Mouse (Mus musculus) midbrain, embryonic 14.5 days (tissue): ENCODE measurements around the gene Sirt4. TPM values are rescaled to one million over a fixed set of nuclear protein-coding genes. Genes with fewer than 3 reads are reported as not detected.

Experiments used
- ATAC-seq: fragments of 200-750 bp; cut with Nextera tagmentation; 2 replicates; pipeline ENCODE4 v1.8.0; 2017; ENCODE audit warnings: moderate number of reproducible peaks, moderate library complexity; ENCODE audit not compliant: low FRiP score, low TSS enrichment
- DNase-seq: peaks from one replicate; pipeline ENCODE4 v3.0.0-alpha.2; 2015
- H3K27ac ChIP-seq: fragments of 300-500 bp; sonication (generic); replicated peaks from 2 replicates; pipeline ENCODE4 v1.5.1; 2014; ENCODE audit warnings: mild to moderate bottlenecking, low read depth, low read length, moderate library complexity
- H3K27me3 ChIP-seq: fragments of 300-500 bp; sonication (generic); 2 replicates; pipeline ENCODE4 v1.6.1; 2014; ENCODE audit warnings: low read length, control low read depth, mixed read lengths; ENCODE audit not compliant: control insufficient read depth, insufficient read depth
- H3K36me3 ChIP-seq: fragments of 300-500 bp; sonication (generic); 2 replicates; pipeline ENCODE4 v1.6.1; 2014; ENCODE audit warnings: low read length, control low read depth; ENCODE audit not compliant: control insufficient read depth, insufficient read depth
- H3K4me1 ChIP-seq: fragments of 300-500 bp; sonication (generic); 2 replicates; pipeline ENCODE4 v1.6.1; 2014; ENCODE audit warnings: mild to moderate bottlenecking, antibody characterized with exemption, low read length, control low read depth; ENCODE audit not compliant: control insufficient read depth, insufficient read depth
- H3K4me2 ChIP-seq: fragments of 300-500 bp; sonication (generic); 2 replicates; pipeline ENCODE4 v1.6.1; 2014; ENCODE audit warnings: mild to moderate bottlenecking, low read length, moderate library complexity
- H3K4me3 ChIP-seq: fragments of 300-500 bp; sonication (generic); replicated peaks from 2 replicates; pipeline ENCODE4 v1.5.1; 2014; ENCODE audit warnings: low read depth, low read length
- H3K9ac ChIP-seq: fragments of 300-500 bp; sonication (generic); replicated peaks from 2 replicates; pipeline ENCODE4 v1.6.1; 2014; ENCODE audit warnings: mild to moderate bottlenecking, low read length, moderate library complexity
- H3K9me3 ChIP-seq: fragments of 300-500 bp; sonication (generic); 2 replicates; pipeline ENCODE4 v1.6.1; 2016; ENCODE audit warnings: low read length, control low read depth, mixed read lengths; ENCODE audit not compliant: control insufficient read depth
- WGBS: fragments of 180-500 bp; shearing (Covaris S2); extraction: QIAGEN DNeasy Blood & Tissue Kit; methylation state at CpG from one replicate; pipeline ENCODE4 v1.1.7; 2014; 5-methylcytosine and 5-hydroxymethylcytosine counted together
- polyA plus RNA-seq: library from polyadenylated mRNA; unstranded; fragments of >200 nt; fragmentation: Nextera tagmentation; extraction: Ambion mirVana; gene quantifications from 2 replicates; pipeline ENCODE4 v1.2.1, GENCODE M21; 2014

The Sirt4 gene
- polyA plus RNA-seq, 1 experiment from 2014 or later: 23.8 TPM

DNA sequence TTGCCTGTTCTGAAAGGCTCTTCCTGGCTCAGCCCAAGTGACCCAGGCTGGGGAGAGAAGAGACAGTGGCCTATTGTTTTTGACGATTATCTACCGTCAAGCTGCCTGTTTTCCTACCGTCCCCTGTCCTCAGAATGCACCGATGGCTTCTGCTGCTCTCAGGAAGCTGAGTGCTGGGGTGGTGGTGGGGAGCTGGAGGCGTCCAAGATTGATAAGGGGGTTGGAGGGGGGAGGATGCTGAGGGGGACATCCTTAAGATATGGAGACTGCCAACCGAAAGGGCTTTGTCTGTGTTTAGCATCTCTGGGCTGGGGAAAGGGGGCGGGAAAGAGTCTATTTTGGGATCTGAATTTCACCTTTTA lies 52.6 kb downstream of the Sirt4 start:
- WGBS: under 1% methylated on average over 7 of the region's 7 CpGs
- Histone ChIP-seq H3K27ac (peak overlapping the region; percentile 100), H3K9ac (peak overlapping the region; percentile 100), H3K36me3 (peaks cover 17% of the 10 kb centered on the region), H3K27me3 (no peaks in the 10 kb centered on the region), H3K4me1 (peaks cover 56% of the 10 kb centered on the region), H3K9me3 (no peaks in the 10 kb centered on the region), H3K4me2 (peak overlapping the region; percentile 96), H3K4me3 (peak overlapping the region; percentile 93)
- DNase-seq (no peak), ATAC-seq (no peak)

DNA sequence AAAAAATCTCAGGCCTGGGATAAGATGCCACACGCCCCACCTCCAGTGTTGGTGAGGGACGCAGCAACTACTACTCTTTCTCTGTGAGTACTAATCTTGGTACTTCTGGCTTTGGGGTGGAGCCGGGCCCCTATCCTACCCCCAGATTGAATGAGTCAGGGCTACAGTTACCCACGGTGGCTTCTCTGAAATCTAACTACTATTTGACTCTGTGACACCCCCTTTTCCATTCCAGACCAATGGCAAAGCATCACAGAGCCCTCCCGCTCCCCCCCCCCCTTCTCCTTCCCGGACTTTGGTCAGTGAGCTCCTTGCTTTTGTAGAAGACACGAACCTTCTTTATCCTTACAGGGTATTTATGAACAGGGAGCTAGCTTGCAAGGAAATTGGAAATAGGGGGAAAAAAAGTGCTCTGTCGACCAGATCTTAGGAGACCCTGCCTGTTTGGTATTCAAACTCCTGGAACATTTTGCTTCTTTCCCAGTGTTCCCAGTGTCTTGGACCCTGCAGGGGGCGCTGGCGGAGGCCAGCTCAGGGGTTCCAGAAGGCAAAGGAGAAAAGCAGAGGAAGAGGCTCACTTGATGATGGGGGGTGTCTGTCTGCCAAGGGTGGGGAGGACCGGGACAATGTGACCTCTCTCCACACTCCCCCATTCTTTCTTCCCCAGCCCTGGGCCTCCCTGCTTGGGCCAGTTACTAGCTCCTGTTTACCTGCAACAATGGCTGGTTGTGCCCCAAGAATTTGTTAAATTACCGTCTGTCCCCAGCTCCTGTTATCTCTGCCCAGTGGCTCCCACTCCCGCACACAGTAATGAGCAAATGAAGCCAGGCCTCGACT lies 53.2 kb downstream of the Sirt4 start:
- Histone ChIP-seq H3K27me3 (no peaks in the 10 kb centered on the region), H3K4me2 (peak overlapping the region; percentile 96), H3K27ac (peak overlapping the region; percentile 100), H3K9ac (peak overlapping the region; percentile 100), H3K9me3 (no peaks in the 10 kb centered on the region), H3K4me1 (peaks cover 52% of the 10 kb centered on the region), H3K4me3 (peak overlapping the region; percentile 93), H3K36me3 (peaks cover 17% of the 10 kb centered on the region)
- 3% methylated on average over 14 of the region's 14 CpGs for WGBS
- DNase-seq (peak; percentile 84), ATAC-seq (no peak)

DNA sequence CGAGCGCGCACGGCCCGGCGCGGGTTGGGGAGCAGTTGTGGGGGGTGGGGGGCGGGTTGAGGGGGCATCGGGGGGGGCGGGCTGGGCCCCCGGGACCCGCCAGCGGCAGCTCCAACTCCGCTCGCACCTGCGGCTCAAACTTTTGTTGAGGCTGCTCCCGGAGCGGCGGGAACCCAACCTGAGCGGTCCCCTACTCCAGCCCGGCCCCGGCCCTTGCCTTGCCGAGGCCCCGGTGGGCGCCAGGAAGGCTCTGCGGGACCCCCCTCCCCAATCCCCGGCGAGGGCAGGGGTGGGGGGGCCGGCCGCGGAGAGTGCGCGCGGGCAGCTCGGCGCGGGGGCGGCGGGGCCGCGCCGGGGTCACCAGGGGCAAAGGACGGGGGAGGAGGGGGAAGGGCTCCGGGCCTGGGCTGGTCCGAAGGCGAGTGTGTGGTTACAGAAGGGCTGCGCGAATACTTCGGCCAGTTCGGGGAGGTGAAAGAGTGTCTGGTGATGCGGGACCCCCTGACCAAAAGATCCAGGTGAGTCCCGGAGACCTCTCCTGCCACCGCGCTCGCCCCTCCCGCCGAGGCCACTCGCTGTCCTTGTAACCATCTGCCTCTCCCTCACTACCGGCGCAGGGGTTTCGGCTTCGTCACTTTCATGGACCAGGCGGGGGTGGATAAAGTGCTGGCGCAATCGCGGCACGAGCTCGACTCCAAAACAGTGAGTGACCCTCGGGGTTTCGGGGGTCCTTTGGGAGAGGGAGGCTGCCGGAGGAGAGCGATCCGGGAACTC lies 54.2 kb downstream of the Sirt4 start:
- Histone ChIP-seq H3K36me3 (peaks cover 12% of the 10 kb centered on the region), H3K9me3 (no peaks in the 10 kb centered on the region), H3K27ac (peak overlapping the region; percentile 100), H3K9ac (peak overlapping the region; percentile 100), H3K4me2 (peak overlapping the region; percentile 96), H3K4me1 (peaks cover 43% of the 10 kb centered on the region), H3K4me3 (peak overlapping the region; percentile 93), H3K27me3 (no peaks in the 10 kb centered on the region)
- DNase-seq (peak; percentile 47), ATAC-seq (0 out of 2 replicates have a peak, but pooled peaks have one; percentile 2)
- under 1% methylated on average over 53 of the region's 73 CpGs for WGBS

DNA sequence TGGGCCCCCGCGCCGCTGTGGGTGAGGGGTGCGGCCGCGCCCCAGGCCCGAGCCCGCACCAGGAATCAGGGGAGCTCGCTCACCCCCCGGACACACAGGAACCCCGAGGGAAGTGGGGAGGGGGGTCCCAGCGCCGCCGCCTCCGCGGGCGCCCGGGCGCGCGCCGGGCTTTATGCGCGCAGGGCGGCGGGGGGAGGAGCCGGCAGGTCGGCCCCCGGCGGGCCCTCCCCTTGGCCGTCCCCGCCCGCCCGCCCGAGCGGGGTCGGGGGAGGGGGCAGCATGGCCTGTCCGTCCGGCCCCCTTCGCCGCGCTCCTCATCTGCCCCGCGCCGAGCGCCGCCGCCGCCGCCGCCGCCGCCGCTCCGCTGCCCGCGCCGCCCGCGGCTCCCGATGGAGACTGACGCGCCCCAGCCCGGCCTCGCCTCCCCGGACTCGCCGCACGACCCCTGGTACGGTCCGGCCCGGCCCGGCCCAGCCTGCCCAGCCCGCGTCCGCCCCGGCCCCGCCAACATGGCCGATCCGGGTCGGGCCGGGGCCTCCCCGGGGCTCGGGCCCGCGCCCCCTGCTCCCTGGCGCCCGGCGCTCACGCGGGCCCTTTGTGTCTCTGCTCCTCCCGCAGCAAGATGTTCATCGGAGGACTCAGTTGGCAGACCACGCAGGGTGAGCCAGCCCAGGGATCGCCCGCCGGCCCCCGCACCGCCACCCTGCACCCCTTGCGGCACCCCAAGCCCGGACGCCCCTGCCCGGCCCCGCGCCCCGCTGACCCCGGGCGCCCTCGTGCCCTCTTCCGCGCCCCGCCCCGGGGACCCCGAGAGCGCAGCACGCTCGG lies 55.0 kb downstream of the Sirt4 start, which contains the start of gene Msi1:
Gene Msi1, plus strand, starts transcription at position 241 of the 828 bp plus-strand sequence.
- WGBS: under 1% methylated on average over 82 of the region's 117 CpGs
- Histone ChIP-seq H3K27ac (peak within 1 kb of the TSS; percentile 100), H3K9me3 (no peaks in the 10 kb centered on the region), H3K4me2 (peak within 1 kb of the TSS; percentile 96), H3K36me3 (peaks cover 8% of the 10 kb centered on the region), H3K27me3 (no peaks in the 10 kb centered on the region), H3K4me1 (peaks cover 35% of the 10 kb centered on the region), H3K9ac (peak within 1 kb of the TSS; percentile 100), H3K4me3 (peak within 1 kb of the TSS; percentile 93)
- peak; percentile 56 for ATAC-seq
- peak; percentile 85 for DNase-seq

DNA sequence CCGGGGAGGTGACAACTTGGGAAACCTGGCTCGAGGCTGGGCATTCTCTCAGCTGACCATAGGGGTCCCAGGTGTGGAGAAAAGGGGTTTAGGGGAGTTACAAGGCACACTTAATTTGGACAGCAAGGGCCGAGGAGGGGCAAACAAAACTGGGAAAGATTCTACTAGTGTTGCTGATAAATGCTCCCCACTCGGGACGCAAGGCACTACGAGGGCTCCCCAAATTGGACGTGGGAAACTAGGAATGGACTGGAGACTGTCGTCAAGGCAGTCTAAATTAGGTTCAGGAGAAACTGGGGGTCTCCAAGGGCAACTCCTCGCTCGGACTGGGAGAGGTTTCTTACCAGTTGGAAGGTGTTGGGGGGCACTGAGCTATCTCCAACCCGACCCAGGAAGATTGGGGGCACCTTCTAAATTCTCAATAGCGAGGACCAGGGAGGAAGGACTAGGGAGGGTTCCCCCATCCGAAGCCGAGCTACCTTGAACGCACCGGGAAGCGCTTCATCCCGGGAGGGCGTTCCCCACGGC lies 55.6 kb downstream of the Sirt4 start:
- Histone ChIP-seq H3K9ac (peak overlapping the region; percentile 100), H3K27me3 (no peaks in the 10 kb centered on the region), H3K4me3 (peak overlapping the region; percentile 93), H3K36me3 (peaks cover 8% of the 10 kb centered on the region), H3K27ac (peak overlapping the region; percentile 100), H3K4me2 (peak overlapping the region; percentile 96), H3K4me1 (peaks cover 29% of the 10 kb centered on the region), H3K9me3 (no peaks in the 10 kb centered on the region)
- WGBS: under 1% methylated on average over 20 of the region's 20 CpGs
- ATAC-seq: no peak
- no peak for DNase-seq

Other genes starting within 250 kb of the Sirt4 start
- 95.6 and 106 TPM in 2 replicates for gene Pop5, start 248.9 kb downstream of the Sirt4 start, polyA plus RNA-seq
- 96.5 and 122 TPM in 2 replicates for gene Rnf10, start 211.8 kb downstream of the Sirt4 start, polyA plus RNA-seq
- gene Coq5, start 205.1 kb downstream of the Sirt4 start, polyA plus RNA-seq: 49.6 and 50.0 TPM in 2 replicates
- 1,201 and 1,312 TPM in 2 replicates for gene Dynll1, start 183.7 kb downstream of the Sirt4 start, polyA plus RNA-seq
- gene Srsf9, start 157.5 kb downstream of the Sirt4 start, polyA plus RNA-seq: 132 and 150 TPM in 2 replicates
- gene Gatc, start 143.5 kb downstream of the Sirt4 start, polyA plus RNA-seq: 38.2 and 43.4 TPM in 2 replicates
- 48.4 and 50.1 TPM in 2 replicates for gene Triap1, start 143.5 kb downstream of the Sirt4 start, polyA plus RNA-seq
- gene Cox6a1, start 135.7 kb downstream of the Sirt4 start, polyA plus RNA-seq: 938 and 1,310 TPM in 2 replicates
- 71.6 and 101 TPM in 2 replicates for gene Msi1, start 55.1 kb downstream of the Sirt4 start, polyA plus RNA-seq
- gene Pla2g1b, start 18.5 kb downstream of the Sirt4 start, polyA plus RNA-seq: not detected in 2 replicates
- 10.9 and 11.3 TPM in 2 replicates for gene Pxn, start 22.0 kb upstream of the Sirt4 start, polyA plus RNA-seq
- gene Rplp0, start 74.7 kb upstream of the Sirt4 start, polyA plus RNA-seq: 1,038 and 1,071 TPM in 2 replicates
- 40.5 and 51.2 TPM in 2 replicates for gene Gcn1l1, start 80.5 kb upstream of the Sirt4 start, polyA plus RNA-seq
- 24.9 and 28.0 TPM in 2 replicates for gene Rab35, start 147.2 kb upstream of the Sirt4 start, polyA plus RNA-seq
- 39.0 and 42.2 TPM in 2 replicates for gene Bicdl1, start 246.9 kb upstream of the Sirt4 start, polyA plus RNA-seq